Mouse (Mus musculus) embryonic fibroblast, embryonic 13.5 days (primary cell): ENCODE results near the gene Gm21985. TPM values are rescaled to one million over a fixed set of nuclear protein-coding genes. Genes with fewer than 3 reads are reported as not detected.
A peak's percentile ranks its signal among the peaks of the same experiment; 100 is the strongest.

ENCODE experiments used
- H3K27ac ChIP-seq: 2 replicates; pipeline ENCODE4 v1.5.1; 2012; ENCODE audit warnings: low read length, control low read depth, inconsistent platforms; ENCODE audit not compliant: insufficient read depth
- H3K4me1 ChIP-seq: 2 replicates; pipeline ENCODE4 v1.6.1; 2011; ENCODE audit warnings: low read length; ENCODE audit not compliant: control insufficient read depth, insufficient read depth
- H3K4me3 ChIP-seq: 2 replicates; pipeline ENCODE4 v1.5.1; 2011; ENCODE audit warnings: mild to moderate bottlenecking, control low read depth, low read length; ENCODE audit not compliant: insufficient read depth
- CTCF ChIP-seq: IDR thresholded peaks from 2 replicates; pipeline ENCODE4 v1.5.1; 2011; ENCODE audit warnings: mild to moderate bottlenecking, control low read depth, low read length, moderate library complexity, borderline replicate concordance; ENCODE audit not compliant: insufficient read depth
- POLR2A ChIP-seq: IDR thresholded peaks from 2 replicates; pipeline ENCODE4 v1.6.1; 2011; ENCODE audit warnings: low read depth, mild to moderate bottlenecking, control low read depth, low read length, moderate library complexity
- polyA plus RNA-seq: library from polyadenylated mRNA; stranded (reverse); fragments of >200 nt; gene quantifications from 2 replicates; pipeline ENCODE4 v1.2.4, GENCODE M21; 2011; ENCODE audit warnings: low read depth; ENCODE audit not compliant: missing spikeins, insufficient read length

Gene Gm21985
- polyA plus RNA-seq: not detected in 2 replicates

DNA sequence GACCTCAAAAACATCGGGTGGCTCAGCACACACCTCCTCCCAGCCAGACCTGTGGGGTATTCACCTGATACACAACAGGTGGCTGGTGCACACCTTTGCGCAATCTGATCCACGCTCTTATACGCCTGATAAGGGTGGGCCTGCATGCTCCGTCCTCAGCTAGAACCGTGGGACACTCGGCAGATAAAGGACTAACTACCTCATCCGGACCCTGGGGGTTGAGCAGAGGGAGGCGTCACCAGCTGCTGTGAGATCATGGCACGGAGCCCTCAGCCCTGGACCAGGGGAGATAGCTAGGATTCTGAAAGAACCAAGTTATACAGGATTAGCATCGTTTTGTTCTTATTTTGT lies at the start of gene Gm21985:
Gene Gm21985 (plus strand): TSS at position 73 of the 351 bp plus-strand sequence.
- Histone ChIP-seq H3K4me3 (peak within 1 kb of the TSS; percentile 72), H3K27ac (no peak within 1 kb of the TSS), H3K4me1 (peaks cover 3% of the 10 kb centered on the region; the same call in 1 of the 2 replicates)
- no peak for TF ChIP-seq CTCF
- no peak for TF ChIP-seq POLR2A

GRCm38 (mm10) chr2:112217614-112218013 lies 48.5 kb upstream of the Gm21985 start:
- Histone ChIP-seq H3K4me3 (no peak overlapping the region), H3K27ac (no peak overlapping the region), H3K4me1 (no peaks in the 10 kb centered on the region)
- TF ChIP-seq POLR2A (no peak), CTCF (no peak)

- TF ChIP-seq CTCF (no peak), POLR2A (no peak)
- Histone ChIP-seq H3K27ac (no peak overlapping the region), H3K4me3 (no peak overlapping the region), H3K4me1 (no peaks in the 10 kb centered on the region)
Observed at GRCm38 (mm10) chr2:112220880-112221279, 45.2 kb upstream of the Gm21985 start.

DNA sequence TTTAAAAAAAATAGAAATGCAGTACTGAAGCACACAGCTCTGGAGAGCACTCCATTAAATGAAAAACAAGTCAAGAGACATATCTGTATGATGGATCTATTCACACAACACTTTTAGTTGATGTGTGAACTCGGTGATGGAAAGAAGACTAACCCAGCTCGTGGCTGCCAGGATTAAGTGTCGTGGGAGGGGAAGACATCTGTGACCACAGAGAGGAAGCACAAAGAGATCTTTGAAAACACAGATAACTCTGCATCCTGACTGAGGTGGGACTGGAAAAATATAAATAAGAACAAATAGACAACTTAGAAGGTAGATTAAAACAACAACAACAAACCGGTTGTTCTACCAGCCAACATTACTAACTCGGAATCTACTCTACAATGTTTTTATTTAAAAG lies 43.5 kb upstream of the Gm21985 start:
- Histone ChIP-seq H3K4me3 (no peak overlapping the region), H3K27ac (no peak overlapping the region), H3K4me1 (no peaks in the 10 kb centered on the region)
- TF ChIP-seq CTCF (no peak), POLR2A (no peak)

DNA sequence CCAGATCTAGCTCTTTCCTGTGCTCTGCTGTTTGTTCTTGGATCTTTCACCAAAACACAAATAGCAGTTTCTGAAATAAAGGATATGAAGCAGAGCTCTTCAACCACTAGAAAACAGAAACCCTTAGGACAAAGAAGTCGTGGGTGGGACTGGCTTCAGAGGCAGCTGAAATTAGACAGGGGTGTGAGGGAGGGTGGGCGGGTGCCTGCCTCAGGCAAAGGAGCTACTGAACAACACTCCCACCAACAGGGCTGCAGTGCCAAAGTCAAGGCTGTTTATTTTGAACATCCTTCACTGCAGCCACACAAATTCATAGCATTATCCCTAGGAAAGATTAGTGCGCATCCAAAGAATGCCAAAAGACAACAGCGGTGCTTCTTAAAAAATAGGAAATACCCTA lies 41.8 kb upstream of the Gm21985 start:
- no peaks in the 10 kb centered on the region for H3K4me1 ChIP-seq
- no peak overlapping the region for H3K4me3 ChIP-seq
- TF ChIP-seq CTCF (no peak), POLR2A (no peak)
- no peak overlapping the region for H3K27ac ChIP-seq

DNA sequence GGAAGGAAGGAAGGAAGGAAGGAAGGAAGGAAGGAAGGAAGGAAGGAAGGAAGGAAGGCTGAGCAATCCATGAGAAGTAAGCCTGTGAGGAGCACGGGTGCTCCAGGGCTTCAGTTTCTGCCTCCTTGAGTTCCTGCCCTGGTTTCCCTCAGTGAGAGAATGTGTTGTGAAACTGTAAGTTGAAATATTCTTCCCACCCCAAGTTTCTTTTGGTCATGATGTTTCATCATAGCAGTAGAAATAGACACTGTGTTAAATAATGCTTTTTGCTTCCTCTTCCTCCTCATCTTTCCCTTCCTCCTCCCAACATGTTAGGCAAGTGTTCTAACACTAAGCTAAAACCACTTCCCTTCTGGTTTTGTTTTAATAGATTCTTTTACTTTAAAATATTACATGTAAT lies 33.5 kb upstream of the Gm21985 start:
- TF ChIP-seq POLR2A (no peak), CTCF (no peak)
- Histone ChIP-seq H3K4me3 (no peak overlapping the region), H3K4me1 (no peaks in the 10 kb centered on the region), H3K27ac (no peak overlapping the region)

GRCm38 (mm10) chr2:112236620-112237019 lies 29.5 kb upstream of the Gm21985 start:
- Histone ChIP-seq H3K4me1 (no peaks in the 10 kb centered on the region), H3K4me3 (no peak overlapping the region), H3K27ac (no peak overlapping the region)
- no peak for TF ChIP-seq POLR2A
- no peak for TF ChIP-seq CTCF

DNA sequence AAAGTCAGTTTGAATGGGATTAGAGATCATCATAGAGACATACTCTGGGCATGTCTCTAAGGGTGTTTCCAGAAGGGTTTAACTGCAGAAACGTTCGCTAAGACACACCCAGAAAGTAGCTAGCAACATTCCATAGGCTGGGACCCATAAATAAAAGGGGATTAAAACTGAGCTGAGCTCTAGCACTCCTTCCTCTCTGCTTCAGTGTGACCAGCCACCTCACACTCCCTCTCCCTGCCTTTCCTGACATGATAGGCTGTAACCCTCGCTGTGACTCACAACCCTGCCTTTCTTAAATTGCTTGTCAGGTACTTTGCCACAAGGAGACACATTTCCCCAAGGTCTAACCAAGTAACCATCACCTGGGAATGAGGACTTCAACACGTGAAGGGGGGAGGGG lies 28.1 kb upstream of the Gm21985 start:
- TF ChIP-seq CTCF (no peak), POLR2A (peak; percentile 40; the same call in 1 of the 2 replicates)
- no peak overlapping the region for H3K27ac ChIP-seq
- H3K4me1 ChIP-seq: no peaks in the 10 kb centered on the region
- no peak overlapping the region for H3K4me3 ChIP-seq

- Histone ChIP-seq H3K4me1 (no peaks in the 10 kb centered on the region), H3K4me3 (peak within 1 kb of the TSS; percentile 89), H3K27ac (peak within 1 kb of the TSS; percentile 74)
- TF ChIP-seq POLR2A (peak; percentile 56; the same call in 1 of the 2 replicates), CTCF (peak; percentile 86)
Observed at GRCm38 (mm10) chr2:112239212-112239934, 26.7 kb upstream of the Gm21985 start, which contains the start of gene Lpcat4. Gene Lpcat4, plus strand, starts transcription at chr2:112239468.

- Histone ChIP-seq H3K4me3 (peak overlapping the region; percentile 89), H3K4me1 (no peaks in the 10 kb centered on the region)
- TF ChIP-seq CTCF (no peak), POLR2A (no peak)
Observed at GRCm38 (mm10) chr2:112239935-112240721, 26.0 kb upstream of the Gm21985 start.

More at GRCm38 (mm10) chr2:112239935-112240721, 26.0 kb upstream of the Gm21985 start:
- no peak overlapping the region for H3K27ac ChIP-seq
